Mouse (Mus musculus) megakaryocyte-erythroid progenitor cell, adult 5 weeks (primary cell): Measurements from ENCODE around the gene Actn3. TPM values are rescaled to one million over a fixed set of nuclear protein-coding genes. Genes with fewer than 3 reads are reported as not detected.

Experiments used
- polyA plus RNA-seq: library from polyadenylated mRNA; stranded (reverse); fragments of >175 nt; gene quantifications from 2 replicates; pipeline ENCODE4 v1.2.3, GENCODE M21; 2012

The Actn3 gene
- 0.37 and 1.0 TPM in 2 replicates for polyA plus RNA-seq

DNA sequence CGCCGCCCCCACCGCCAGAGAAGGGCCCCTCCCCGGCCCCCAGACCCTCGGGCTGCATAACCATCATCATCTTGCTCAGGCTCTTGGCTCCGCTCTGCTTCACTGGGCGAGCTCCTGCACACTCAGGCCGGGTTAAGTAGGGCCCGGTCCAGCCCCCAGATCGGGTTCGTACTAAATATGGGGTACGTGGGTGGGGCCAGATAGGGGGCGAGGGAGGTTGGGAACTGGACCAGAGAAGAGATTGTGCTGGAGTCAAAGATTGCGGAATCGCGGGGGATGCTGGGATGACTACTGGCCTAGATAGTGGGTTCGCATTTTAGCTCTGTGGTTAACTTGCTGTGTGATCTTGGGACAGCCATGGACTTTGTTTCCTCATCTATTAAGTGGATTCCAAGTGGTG lies at the start of gene Actn3:
TSS of gene Actn3 (minus strand) at position 125 of the 400 bp plus-strand sequence.

DNA sequence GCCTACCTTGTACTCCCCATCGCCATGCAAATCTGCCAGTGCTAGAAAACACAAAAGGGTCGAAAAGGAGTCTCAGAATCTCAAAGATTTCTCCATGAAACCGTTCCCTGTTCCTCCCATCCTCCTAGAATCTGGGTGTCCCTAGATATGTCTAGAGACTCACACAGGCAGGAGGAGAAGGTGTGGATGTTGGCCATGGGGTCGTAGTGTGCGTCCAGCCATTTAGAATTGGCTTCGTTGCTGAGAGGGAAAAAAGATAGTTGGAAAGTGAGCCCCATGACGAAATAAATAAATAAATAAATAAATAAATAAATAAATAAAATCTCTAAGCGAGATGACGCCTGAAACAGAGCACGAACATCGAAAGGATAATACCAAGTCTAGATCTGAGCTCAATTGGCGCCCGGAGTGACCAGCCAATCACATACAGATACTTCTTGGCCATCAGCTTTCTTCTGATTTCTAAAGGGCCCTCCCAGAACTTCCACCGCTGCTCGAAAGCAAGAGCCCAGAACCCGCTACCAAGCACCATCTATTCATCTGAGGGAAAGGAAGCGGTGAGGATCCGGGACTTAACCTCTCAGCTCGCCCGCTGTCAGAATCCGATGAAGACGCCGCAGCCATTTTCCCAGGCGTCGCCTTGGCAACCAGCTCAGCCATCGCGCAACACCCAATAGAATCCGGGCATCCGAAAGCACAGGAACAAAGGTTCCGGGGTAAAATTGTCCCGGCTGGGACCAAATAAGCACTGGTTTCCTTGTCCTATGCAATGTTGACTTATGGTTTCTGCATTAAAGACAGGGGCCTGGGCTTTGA lies 28.5 kb upstream of the Actn3 start, which contains the start of gene Bbs1:
TSS of gene Bbs1 (minus strand) at position 650 of the 816 bp plus-strand sequence.

DNA sequence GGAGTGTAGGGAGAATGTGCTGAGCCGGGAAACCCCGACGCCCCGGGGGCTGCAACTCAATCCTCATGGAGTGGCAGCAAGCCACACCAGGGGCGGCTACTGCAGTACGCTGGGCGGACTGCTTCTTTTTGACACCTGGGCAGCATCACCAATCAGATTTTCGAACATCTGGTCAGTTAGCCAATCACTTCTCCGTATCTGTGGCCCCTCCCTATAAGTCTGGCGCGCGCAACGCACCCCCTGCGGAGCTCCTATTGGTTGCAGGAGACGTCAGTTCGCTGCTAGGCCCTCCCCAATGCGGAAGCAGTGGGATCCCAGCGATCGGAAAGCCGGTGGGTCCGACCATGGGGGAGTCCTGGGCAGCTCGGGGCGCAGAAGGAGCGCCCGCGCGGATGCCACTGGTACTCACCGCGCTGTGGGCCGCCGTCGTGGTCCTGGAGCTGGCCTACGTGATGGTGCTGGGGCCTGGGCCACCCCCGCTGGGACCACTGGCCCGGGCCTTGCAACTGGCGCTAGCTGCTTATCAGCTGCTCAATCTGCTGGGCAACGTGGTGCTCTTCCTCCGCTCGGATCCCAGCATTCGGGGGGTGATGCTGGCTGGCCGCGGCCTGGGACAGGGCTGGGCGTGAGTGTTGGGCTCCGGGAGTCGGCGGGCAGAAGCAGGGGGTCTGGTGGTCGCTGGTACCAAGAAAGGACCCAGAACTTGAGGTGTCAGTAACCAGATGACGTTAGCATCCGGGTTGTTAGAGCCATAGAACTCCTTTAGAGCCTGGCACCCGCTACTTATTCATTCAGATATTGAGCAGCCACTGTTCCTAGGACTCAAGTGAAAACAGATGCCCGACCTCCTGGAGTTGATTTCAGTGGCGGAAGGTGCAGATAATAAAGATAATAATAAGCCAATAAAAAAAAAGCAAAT lies 955 bp upstream of the Actn3 start, which contains the start of gene Zdhhc24:
TSS of gene Zdhhc24 (plus strand) at position 264 of the 919 bp plus-strand sequence.

DNA sequence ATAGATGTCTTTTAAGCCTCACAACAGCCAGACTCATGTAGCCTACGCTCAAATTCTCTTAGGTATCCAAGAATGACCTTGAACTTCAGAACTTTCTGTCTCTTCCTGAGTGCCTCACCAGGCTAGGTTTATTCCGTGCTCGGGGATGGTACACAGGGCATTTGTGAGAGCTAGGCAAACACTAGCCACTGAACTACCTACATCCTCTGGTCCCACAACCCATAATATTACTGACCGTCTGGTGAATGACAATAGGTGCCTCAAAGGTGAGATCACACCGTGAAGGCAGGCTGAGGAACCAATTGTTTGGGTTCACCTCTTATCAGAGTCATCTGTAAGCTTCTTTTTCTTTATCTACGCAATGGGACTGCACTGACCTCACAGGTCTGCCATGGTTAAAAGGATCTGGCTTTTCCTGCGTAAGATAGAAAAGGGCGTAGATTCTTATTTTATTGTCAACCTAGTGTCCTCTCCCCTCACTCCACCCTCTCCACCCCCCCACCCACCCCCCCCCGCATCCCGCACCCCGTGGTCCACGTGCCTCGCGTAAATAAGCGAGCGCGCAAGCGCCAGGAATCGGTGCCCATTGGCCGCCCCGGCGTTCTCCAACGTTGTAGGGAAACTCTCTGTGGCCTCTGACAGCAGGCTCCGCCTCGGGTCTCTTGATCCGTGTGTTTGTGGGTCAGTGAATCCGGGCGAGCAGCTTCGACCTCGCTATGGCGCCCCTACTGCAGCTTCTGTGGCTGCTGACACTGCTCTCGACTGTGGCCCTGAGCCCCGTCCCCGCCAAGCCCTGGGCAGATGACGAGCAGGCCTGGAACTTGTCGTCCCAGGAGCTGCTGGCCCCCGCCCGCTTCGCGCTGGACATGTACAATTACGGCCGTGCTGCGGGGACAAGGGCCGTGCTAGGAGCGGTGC lies 22.9 kb downstream of the Actn3 start, which contains the start of gene Ctsf:
TSS of gene Ctsf (plus strand) at position 579 of the 918 bp plus-strand sequence.

DNA sequence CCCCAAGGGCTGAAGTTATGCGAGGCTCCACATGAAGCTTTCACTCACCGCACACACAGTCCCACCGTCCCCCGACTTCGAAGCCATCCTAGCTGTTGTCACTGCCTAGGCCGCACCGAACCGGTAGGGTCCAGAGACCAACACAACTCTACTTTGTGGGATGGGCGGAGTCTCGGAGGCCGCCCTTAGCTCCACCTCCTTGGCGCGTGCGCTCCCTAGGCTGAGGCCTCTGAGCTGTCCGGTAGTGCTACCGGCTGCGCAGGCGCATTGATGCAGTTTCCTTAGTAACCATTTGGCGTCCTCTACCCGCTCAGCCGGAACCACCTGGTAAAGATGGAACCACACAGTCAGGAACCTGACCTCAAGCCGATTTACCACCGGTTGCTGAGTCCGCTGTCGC lies 38.6 kb downstream of the Actn3 start, which contains the start of the genes Ccs and Ccdc87:
TSS of gene Ccs (minus strand) at position 184 of the 400 bp plus-strand sequence.
TSS of gene Ccdc87 (plus strand) at position 218 of the 400 bp plus-strand sequence.

Other genes starting within 250 kb of the Actn3 start
- gene Gm960, start 179.2 kb downstream of the Actn3 start, polyA plus RNA-seq: 0.34 TPM in 1 of 2 replicates, not detected in the other
- gene Sptbn2, start 166.7 kb downstream of the Actn3 start, polyA plus RNA-seq: 0.02 and 0.06 TPM in 2 replicates
- 11.2 and 13.4 TPM in 2 replicates for gene Rbm4b, start 121.4 kb downstream of the Actn3 start, polyA plus RNA-seq
- gene Rbm4, start 84.0 kb downstream of the Actn3 start, polyA plus RNA-seq: 15.6 and 16.8 TPM in 2 replicates
- gene Gm21992, start 66.3 kb downstream of the Actn3 start, polyA plus RNA-seq: 0.68 and 1.4 TPM in 2 replicates
- 37.4 and 39.1 TPM in 2 replicates for gene Rbm14, start 66.3 kb downstream of the Actn3 start, polyA plus RNA-seq
- 59.4 and 60.0 TPM in 2 replicates for gene Ccs, start 38.6 kb downstream of the Actn3 start, polyA plus RNA-seq
- not detected in 2 replicates for gene Ccdc87, start 38.5 kb downstream of the Actn3 start, polyA plus RNA-seq
- 7.5 and 11.2 TPM in 2 replicates for gene Ctsf, start 22.8 kb downstream of the Actn3 start, polyA plus RNA-seq
- gene Zdhhc24, start 759 bp upstream of the Actn3 start, polyA plus RNA-seq: 2.1 and 2.3 TPM in 2 replicates
- 2.1 and 3.6 TPM in 2 replicates for gene Bbs1, start 28.7 kb upstream of the Actn3 start, polyA plus RNA-seq
- gene Dpp3, start 50.4 kb upstream of the Actn3 start, polyA plus RNA-seq: 66.2 and 71.5 TPM in 2 replicates
- gene Peli3, start 65.2 kb upstream of the Actn3 start, polyA plus RNA-seq: 0.10 and 0.22 TPM in 2 replicates
- gene Mrpl11, start 84.2 kb upstream of the Actn3 start, polyA plus RNA-seq: 58.4 and 60.2 TPM in 2 replicates
- gene Npas4, start 112.4 kb upstream of the Actn3 start, polyA plus RNA-seq: 0.10 and 0.12 TPM in 2 replicates
- 4.3 and 5.5 TPM in 2 replicates for gene Slc29a2, start 146.0 kb upstream of the Actn3 start, polyA plus RNA-seq
- gene B4gat1, start 160.9 kb upstream of the Actn3 start, polyA plus RNA-seq: 6.1 and 9.4 TPM in 2 replicates
- 0.13 and 1.3 TPM in 2 replicates for gene AC124502.3, start 161.0 kb upstream of the Actn3 start, polyA plus RNA-seq
- 94.5 and 120 TPM in 2 replicates for gene Brms1, start 163.4 kb upstream of the Actn3 start, polyA plus RNA-seq
- gene Rin1, start 172.6 kb upstream of the Actn3 start, polyA plus RNA-seq: 1.2 and 1.8 TPM in 2 replicates
- gene Cd248, start 190.2 kb upstream of the Actn3 start, polyA plus RNA-seq: 0.77 and 1.7 TPM in 2 replicates
- 0.29 and 1.6 TPM in 2 replicates for gene Tmem151a, start 207.6 kb upstream of the Actn3 start, polyA plus RNA-seq
- gene Yif1a, start 210.6 kb upstream of the Actn3 start, polyA plus RNA-seq: 17.5 and 18.7 TPM in 2 replicates
- 3.6 and 6.3 TPM in 2 replicates for gene Cnih2, start 220.6 kb upstream of the Actn3 start, polyA plus RNA-seq
- 262 and 300 TPM in 2 replicates for gene Rab1b, start 229.2 kb upstream of the Actn3 start, polyA plus RNA-seq
- gene Klc2, start 240.7 kb upstream of the Actn3 start, polyA plus RNA-seq: 22.7 and 28.8 TPM in 2 replicates